Mouse (Mus musculus) hindbrain, embryonic 10.5 days (tissue): ENCODE results near the gene Sidt1. TPM values are rescaled to one million over a fixed set of nuclear protein-coding genes. Genes with fewer than 3 reads are reported as not detected.

ENCODE experiments used
- DNase-seq: peaks from one replicate; pipeline ENCODE4 v3.0.0-alpha.2; 2017; ENCODE audit warnings: low spot score
- H3K27ac ChIP-seq: fragments of 300-500 bp; sonication (generic); 2 replicates; pipeline ENCODE4 v1.5.1; 2016; ENCODE audit warnings: mild to moderate bottlenecking, moderate library complexity
- H3K27me3 ChIP-seq: fragments of 300-500 bp; sonication (generic); 2 replicates; pipeline ENCODE4 v1.6.1; 2016; ENCODE audit warnings: mild to moderate bottlenecking; ENCODE audit not compliant: poor library complexity, insufficient read depth, severe bottlenecking
- H3K36me3 ChIP-seq: fragments of 300-500 bp; sonication (generic); 2 replicates; pipeline ENCODE4 v1.6.1; 2016; ENCODE audit warnings: mild to moderate bottlenecking, moderate library complexity
- H3K4me1 ChIP-seq: fragments of 300-500 bp; sonication (generic); replicated peaks from 2 replicates; pipeline ENCODE4 v1.6.1; 2016; ENCODE audit warnings: mild to moderate bottlenecking
- H3K4me3 ChIP-seq: fragments of 300-500 bp; sonication (generic); 2 replicates; pipeline ENCODE4 v1.5.1; 2016; ENCODE audit warnings: mild to moderate bottlenecking, moderate library complexity
- H3K9me3 ChIP-seq: fragments of 300-500 bp; sonication (generic); 2 replicates; pipeline ENCODE4 v1.6.1; 2016; ENCODE audit warnings: mild to moderate bottlenecking, moderate library complexity
- WGBS: fragments of 180-500 bp; shearing (Covaris S2); methylation state at CpG from one replicate; pipeline ENCODE4 v1.1.7; 2016; 5-methylcytosine and 5-hydroxymethylcytosine counted together
- polyA plus RNA-seq: library from polyadenylated mRNA; unstranded; fragments of >200 nt; fragmentation: Nextera tagmentation; extraction: Ambion mirVana; gene quantifications from 2 replicates; pipeline ENCODE4 v1.2.1, GENCODE M21; 2016

The Sidt1 gene
- polyA plus RNA-seq, 1 experiment from 2014 or later = 0.09 TPM

DNA sequence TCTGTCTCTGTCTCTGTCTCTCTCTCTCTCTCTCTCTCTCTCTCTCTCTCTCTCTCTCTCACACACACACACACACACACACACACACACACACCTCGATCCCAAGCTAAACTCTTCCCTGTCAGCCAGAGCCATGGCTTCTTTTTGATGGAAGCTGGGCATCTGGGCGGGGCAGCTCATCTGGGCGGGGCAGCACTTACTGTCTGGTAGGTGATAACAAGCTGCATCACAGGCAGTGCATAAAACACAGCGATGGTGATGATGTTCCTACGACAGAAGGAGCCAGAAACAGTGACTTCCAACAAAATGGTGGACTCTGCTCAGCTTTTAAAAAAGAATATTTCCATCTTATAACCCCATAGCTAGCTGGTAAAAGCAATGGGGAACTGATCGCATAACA, 67.4 kb downstream of the Sidt1 start:
- Histone ChIP-seq H3K27me3 (no peaks in the 10 kb centered on the region), H3K9me3 (no peaks in the 10 kb centered on the region), H3K4me3 (no peak overlapping the region), H3K36me3 (no peaks in the 10 kb centered on the region), H3K4me1 (no peaks in the 10 kb centered on the region; the same call in 1 of the 2 replicates), H3K27ac (no peak overlapping the region)
- 90% methylated on average over 6 of the region's 6 CpGs for WGBS
- DNase-seq = no peak

GRCm38 (mm10) chr16:44264916-44265315, 68.1 kb downstream of the Sidt1 start:
- Histone ChIP-seq H3K27ac (no peak overlapping the region), H3K36me3 (no peaks in the 10 kb centered on the region), H3K4me3 (no peak overlapping the region), H3K27me3 (no peaks in the 10 kb centered on the region), H3K9me3 (no peaks in the 10 kb centered on the region), H3K4me1 (no peaks in the 10 kb centered on the region)
- DNase-seq = no peak
- 70% methylated on average over 2 of the region's 2 CpGs for WGBS

DNA sequence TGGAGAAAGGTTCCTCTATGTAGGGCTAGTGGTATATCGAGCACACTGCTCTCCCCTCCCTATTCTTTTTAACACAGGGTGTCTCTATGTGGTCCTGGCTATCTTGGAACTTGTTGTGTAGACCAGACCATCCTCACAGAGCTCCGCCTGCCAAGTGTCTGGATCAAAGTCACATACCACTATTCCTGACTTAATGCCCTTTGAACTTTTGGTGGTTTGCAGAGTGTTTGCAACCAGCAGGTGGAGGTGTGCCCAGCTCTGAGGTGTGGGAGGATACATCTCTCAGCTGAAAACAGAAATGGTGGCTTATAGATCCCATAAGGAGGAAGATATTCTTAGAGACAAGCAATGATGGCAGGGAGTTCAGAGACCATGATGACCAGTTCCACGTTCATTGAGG, 75.5 kb downstream of the Sidt1 start:
- 92% methylated on average over 3 of the region's 3 CpGs for WGBS
- no peaks in the 10 kb centered on the region for H3K36me3 ChIP-seq
- H3K27ac ChIP-seq = no peak overlapping the region
- no peak for DNase-seq
- no peaks in the 10 kb centered on the region for H3K9me3 ChIP-seq
- no peaks in the 10 kb centered on the region for H3K27me3 ChIP-seq
- H3K4me3 ChIP-seq = no peak overlapping the region
- no peaks in the 10 kb centered on the region for H3K4me1 ChIP-seq

DNA sequence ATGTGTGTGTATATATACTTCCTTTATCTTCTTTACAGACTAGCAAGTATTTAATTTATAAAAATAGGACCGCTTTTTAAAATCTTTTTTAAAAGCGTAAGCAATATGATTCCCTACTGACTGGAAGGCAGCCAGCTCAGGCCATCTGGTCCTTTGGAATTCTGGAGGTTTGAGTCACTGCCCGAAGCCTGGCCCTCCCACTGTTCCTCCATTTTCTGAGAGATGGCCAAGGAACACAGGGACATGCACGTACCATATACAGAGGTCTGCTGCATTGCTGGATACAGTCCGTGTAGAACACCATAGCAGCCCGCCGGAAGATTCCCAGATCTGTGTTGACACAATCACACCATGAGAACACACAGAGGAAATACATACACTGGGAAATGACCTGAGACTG, 78.3 kb downstream of the Sidt1 start:
- DNase-seq = no peak
- Histone ChIP-seq H3K27me3 (no peaks in the 10 kb centered on the region), H3K9me3 (no peaks in the 10 kb centered on the region), H3K4me3 (no peak overlapping the region), H3K4me1 (no peaks in the 10 kb centered on the region), H3K27ac (no peak overlapping the region), H3K36me3 (no peaks in the 10 kb centered on the region)
- 91% methylated on average over 7 of the region's 7 CpGs for WGBS

GRCm38 (mm10) chr16:44253797-44254634, 79.0 kb downstream of the Sidt1 start:
- Histone ChIP-seq H3K9me3 (no peaks in the 10 kb centered on the region), H3K36me3 (no peaks in the 10 kb centered on the region), H3K4me1 (no peaks in the 10 kb centered on the region), H3K27me3 (no peaks in the 10 kb centered on the region), H3K4me3 (no peak overlapping the region), H3K27ac (no peak overlapping the region)
- WGBS = 84% methylated on average over 7 of the region's 7 CpGs
- no peak for DNase-seq

GRCm38 (mm10) chr16:44252735-44253134, 80.3 kb downstream of the Sidt1 start:
- H3K9me3 ChIP-seq = no peaks in the 10 kb centered on the region
- H3K27me3 ChIP-seq = no peaks in the 10 kb centered on the region
- DNase-seq = no peak
- no peak overlapping the region for H3K27ac ChIP-seq
- WGBS = 90% methylated on average over 3 of the region's 3 CpGs
- H3K36me3 ChIP-seq = no peaks in the 10 kb centered on the region
- H3K4me1 ChIP-seq = no peaks in the 10 kb centered on the region
- no peak overlapping the region for H3K4me3 ChIP-seq

- WGBS = 95% methylated on average over 10 of the region's 10 CpGs
- H3K36me3 ChIP-seq = no peaks in the 10 kb centered on the region
Measured at GRCm38 (mm10) chr16:44249985-44250384, 83.0 kb downstream of the Sidt1 start.

GRCm38 (mm10) chr16:44243323-44243722, 89.7 kb downstream of the Sidt1 start:
- Histone ChIP-seq H3K4me3 (no peak overlapping the region), H3K36me3 (no peaks in the 10 kb centered on the region), H3K27me3 (no peaks in the 10 kb centered on the region), H3K4me1 (no peaks in the 10 kb centered on the region), H3K27ac (no peak overlapping the region), H3K9me3 (no peaks in the 10 kb centered on the region)
- no peak for DNase-seq
- 71% methylated on average over 7 of the region's 7 CpGs for WGBS

More at GRCm38 (mm10) chr16:44249985-44250384, 83.0 kb downstream of the Sidt1 start:
- no peak overlapping the region for H3K27ac ChIP-seq
- H3K9me3 ChIP-seq = no peaks in the 10 kb centered on the region
- no peaks in the 10 kb centered on the region for H3K4me1 ChIP-seq
- H3K4me3 ChIP-seq = no peak overlapping the region
- DNase-seq = no peak
- H3K27me3 ChIP-seq = no peaks in the 10 kb centered on the region

- 0% methylated on average over 1 of the region's 1 CpGs for WGBS
- H3K27ac ChIP-seq = no peak overlapping the region
- H3K27me3 ChIP-seq = no peaks in the 10 kb centered on the region
Measured at GRCm38 (mm10) chr16:44242633-44243032, 90.4 kb downstream of the Sidt1 start.

GRCm38 (mm10) chr16:44240406-44240805, 92.6 kb downstream of the Sidt1 start:
- H3K4me1 ChIP-seq = no peaks in the 10 kb centered on the region
- no peak overlapping the region for H3K4me3 ChIP-seq
- 72% methylated on average over 8 of the region's 8 CpGs for WGBS
- H3K9me3 ChIP-seq = no peaks in the 10 kb centered on the region
- no peaks in the 10 kb centered on the region for H3K27me3 ChIP-seq
- no peaks in the 10 kb centered on the region for H3K36me3 ChIP-seq
- H3K27ac ChIP-seq = no peak overlapping the region
- DNase-seq = no peak

More at GRCm38 (mm10) chr16:44242633-44243032, 90.4 kb downstream of the Sidt1 start:
- DNase-seq = peak; percentile 79
- H3K4me3 ChIP-seq = no peak overlapping the region
- H3K4me1 ChIP-seq = no peaks in the 10 kb centered on the region
- H3K9me3 ChIP-seq = no peaks in the 10 kb centered on the region
- no peaks in the 10 kb centered on the region for H3K36me3 ChIP-seq

DNA sequence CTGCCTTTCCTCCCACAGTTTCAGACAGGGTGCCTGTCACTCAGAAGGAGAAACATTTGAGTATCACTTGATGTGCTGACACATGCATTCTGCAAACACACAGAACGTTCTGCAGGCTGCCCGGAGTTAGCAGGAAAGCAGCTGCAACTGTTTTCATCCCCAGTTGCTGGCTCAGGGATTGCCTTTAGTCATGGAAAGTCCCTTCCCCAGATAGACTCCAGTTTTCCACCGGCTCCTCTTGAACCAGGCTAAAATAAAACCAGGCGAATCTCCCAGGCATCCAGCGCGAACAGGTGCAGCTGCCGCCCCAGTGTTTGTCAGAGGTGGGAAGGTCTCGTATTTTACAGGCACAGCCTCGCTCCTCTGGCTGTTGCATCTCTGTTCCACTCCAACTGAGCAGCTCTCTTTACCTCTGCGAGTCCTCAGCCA, 94.1 kb downstream of the Sidt1 start:
- Histone ChIP-seq H3K4me3 (no peak overlapping the region), H3K27me3 (no peaks in the 10 kb centered on the region), H3K36me3 (no peaks in the 10 kb centered on the region), H3K4me1 (no peaks in the 10 kb centered on the region), H3K27ac (no peak overlapping the region), H3K9me3 (no peaks in the 10 kb centered on the region)
- DNase-seq = no peak
- WGBS = 65% methylated on average over 10 of the region's 10 CpGs

DNA sequence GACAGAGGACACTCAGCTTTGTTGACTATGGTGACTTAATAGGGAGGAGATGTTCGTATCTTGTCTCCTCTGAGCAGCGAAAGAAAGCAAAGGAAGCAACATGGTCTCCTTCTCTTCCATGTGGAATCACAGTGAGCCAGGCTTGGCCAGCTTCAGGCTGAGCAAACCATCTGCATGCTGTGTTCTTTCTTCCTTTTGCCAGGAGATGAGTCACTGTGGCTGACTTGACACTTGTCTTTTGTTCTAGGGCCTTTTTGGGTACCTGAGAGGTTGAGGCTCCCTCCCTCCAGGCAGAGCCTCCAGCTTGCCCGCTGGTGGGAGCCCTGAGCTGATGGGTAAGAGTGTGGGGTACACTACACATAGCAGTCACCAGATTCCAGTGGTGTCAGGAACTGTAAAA, 95.2 kb downstream of the Sidt1 start:
- 71% methylated on average over 3 of the region's 3 CpGs for WGBS
- Histone ChIP-seq H3K9me3 (no peaks in the 10 kb centered on the region), H3K36me3 (no peaks in the 10 kb centered on the region), H3K27me3 (no peaks in the 10 kb centered on the region), H3K27ac (no peak overlapping the region), H3K4me1 (no peaks in the 10 kb centered on the region), H3K4me3 (no peak overlapping the region)
- no peak for DNase-seq

DNA sequence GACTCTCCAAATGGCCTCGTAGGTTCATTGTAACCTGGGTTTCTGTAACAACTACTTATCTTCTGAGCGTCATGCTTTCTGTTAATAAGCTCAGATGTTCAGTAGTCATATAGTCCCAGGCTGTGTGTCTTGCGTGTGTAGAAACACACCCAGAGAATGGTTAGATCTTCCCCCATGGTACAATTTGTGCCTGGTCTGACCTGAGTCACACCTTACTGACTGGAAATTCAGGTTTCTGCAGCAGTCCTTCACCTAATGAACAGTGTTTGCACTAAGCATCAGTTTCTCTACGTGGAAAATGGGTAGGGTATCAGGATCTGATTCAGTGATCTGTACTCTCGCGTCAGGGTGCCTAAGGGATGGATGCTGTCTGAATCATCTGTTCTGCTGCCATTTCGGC, 100.0 kb downstream of the Sidt1 start:
- H3K27me3 ChIP-seq = no peaks in the 10 kb centered on the region
- DNase-seq = no peak
- H3K27ac ChIP-seq = no peak overlapping the region
- WGBS = 89% methylated on average over 7 of the region's 7 CpGs
- no peaks in the 10 kb centered on the region for H3K36me3 ChIP-seq
- no peaks in the 10 kb centered on the region for H3K4me1 ChIP-seq
- no peak overlapping the region for H3K4me3 ChIP-seq
- H3K9me3 ChIP-seq = no peaks in the 10 kb centered on the region
